ENCODE assay signal across 8 mouse cellular contexts in the genomic region with DNA sequence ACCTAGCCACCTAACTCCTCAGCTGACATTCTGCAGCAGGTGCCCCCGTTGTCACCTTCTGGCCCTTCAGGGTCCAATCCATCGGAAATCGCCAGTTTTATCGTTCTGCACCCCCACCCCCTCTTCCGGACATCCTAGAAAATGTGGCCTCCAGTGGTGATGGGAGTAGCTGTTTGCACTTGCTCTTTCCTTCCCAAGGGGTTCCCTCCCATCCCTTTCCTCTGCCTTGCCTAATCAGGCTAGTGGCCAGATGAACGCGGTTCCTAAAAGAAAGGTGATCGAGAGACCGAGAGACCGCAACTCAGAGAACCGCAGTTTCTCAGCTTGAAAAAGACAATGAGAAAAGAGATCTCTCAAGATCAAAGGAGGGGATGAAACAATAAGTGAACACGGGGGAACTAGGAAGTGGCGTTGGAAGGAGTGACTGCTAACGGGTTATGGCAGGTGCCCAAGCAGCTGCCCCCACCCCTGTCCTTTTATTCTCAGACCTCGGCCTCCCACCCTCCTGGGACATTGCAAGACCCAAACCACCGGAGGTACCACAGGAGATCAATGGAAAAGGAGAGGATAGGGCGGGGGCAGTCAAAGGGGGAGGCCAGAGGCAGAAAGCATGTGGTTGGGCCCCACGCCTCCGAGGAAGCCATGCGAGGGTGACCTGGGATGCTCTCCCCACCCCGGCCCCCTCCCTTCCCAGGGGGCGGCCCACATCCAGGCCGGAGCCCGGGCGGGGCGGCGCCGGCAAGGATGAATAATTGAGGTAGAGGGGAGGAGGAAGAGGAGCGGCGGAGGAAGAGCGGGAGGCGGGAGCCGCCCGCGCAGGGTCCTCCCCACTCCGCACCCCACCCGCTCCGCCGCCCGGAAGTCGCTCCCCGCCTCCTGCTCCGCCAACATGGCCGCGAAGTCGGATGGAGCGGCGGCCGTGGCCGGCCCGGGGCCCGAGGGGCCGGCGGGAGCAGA. TPM values are rescaled to one million over a fixed set of nuclear protein-coding genes. Genes with fewer than 3 reads are reported as not detected.
DNase-seq lines count a peak whose midpoint lies in the region; ATAC-seq and TF ChIP-seq lines count a peak whose summit lies in the region.
"Had no signal": no experiment of that assay in that cellular context is flagged by ENCODE, and none has a peak within 500 bp of the region (broad histone marks: within the 10 kb centered on the region; RNA-seq: fewer than 3 reads in every experiment).

A gene (plus strand): TSS at position 727 of the 957 bp plus-strand sequence.

- no peaks in the 10 kb centered on the region for H3K9me3 ChIP-seq in lung, embryonic 15.5 days
- H3K9me3 ChIP-seq in forebrain, postnatal 0 days (ENCODE audit: low read length) = no peaks in the 10 kb centered on the region
- no peaks in the 10 kb centered on the region for H3K9me3 ChIP-seq in midbrain, embryonic 11.5 days (ENCODE audit: control insufficient read depth, low read length)

- H3K4me1 ChIP-seq in lung, embryonic 15.5 days = peaks cover 8% of the 10 kb centered on the region
- H3K4me1 ChIP-seq in forebrain, postnatal 0 days (ENCODE audit: insufficient read depth) = peaks cover 23% of the 10 kb centered on the region
- peaks cover 8% of the 10 kb centered on the region; the same call in 1 of the 2 replicates for H3K4me1 ChIP-seq in midbrain, embryonic 11.5 days (ENCODE audit: control insufficient read depth, insufficient read depth, low read length)

- peak; percentile 20; the same call in 1 of the 2 replicates for TF ChIP-seq CTCF in forebrain, postnatal 0 days (IDR thresholded peaks at IDR 0.05; ENCODE audit: low read depth)

- peaks cover 54% of the 10 kb centered on the region for H3K27me3 ChIP-seq in lung, embryonic 15.5 days
- no peaks in the 10 kb centered on the region for H3K27me3 ChIP-seq in forebrain, postnatal 0 days (ENCODE audit: insufficient read depth, low read length)
- H3K27me3 ChIP-seq in midbrain, embryonic 11.5 days (ENCODE audit: control insufficient read depth, insufficient read depth, low read length) = peaks cover 23% of the 10 kb centered on the region

- H3K4me2 ChIP-seq in lung, embryonic 15.5 days = peak within 1 kb of the TSS; percentile 78
- peak within 1 kb of the TSS; percentile 85 for H3K4me2 ChIP-seq in forebrain, postnatal 0 days (ENCODE audit: low read depth)
- peak within 1 kb of the TSS; percentile 77 for H3K4me2 ChIP-seq in midbrain, embryonic 11.5 days

- peak within 1 kb of the TSS; percentile 37 for H3K4me3 ChIP-seq in lung, embryonic 15.5 days
- peak within 1 kb of the TSS; percentile 72 for H3K4me3 ChIP-seq in forebrain, postnatal 0 days (ENCODE audit: low read depth, low read length)
- peak within 1 kb of the TSS; percentile 57 for H3K4me3 ChIP-seq in midbrain, embryonic 11.5 days (ENCODE audit: low read depth, low read length)
- H3K4me3 ChIP-seq: myocyte had no signal

- H3K27ac ChIP-seq in lung, embryonic 15.5 days = no peak within 1 kb of the TSS
- peak within 1 kb of the TSS; percentile 82 for H3K27ac ChIP-seq in forebrain, postnatal 0 days (ENCODE audit: low read depth, low read length)
- H3K27ac ChIP-seq in midbrain, embryonic 11.5 days (ENCODE audit: low read depth, low read length) = peak within 1 kb of the TSS; percentile 59

- no peak within 1 kb of the TSS for H3K9ac ChIP-seq in lung, embryonic 15.5 days
- H3K9ac ChIP-seq in forebrain, postnatal 0 days = peak within 1 kb of the TSS; percentile 78
- peak within 1 kb of the TSS; percentile 41 for H3K9ac ChIP-seq in midbrain, embryonic 11.5 days (ENCODE audit: low read length)

- H3K36me3 ChIP-seq in lung, embryonic 15.5 days = no peaks in the 10 kb centered on the region
- H3K36me3 ChIP-seq in forebrain, postnatal 0 days (ENCODE audit: insufficient read depth) = no peaks in the 10 kb centered on the region
- H3K36me3 ChIP-seq in midbrain, embryonic 11.5 days (ENCODE audit: control insufficient read depth, insufficient read depth, low read length) = no peaks in the 10 kb centered on the region

- no peak for DNase-seq in lung, postnatal 4 days
- peak; percentile 79 to 84 for DNase-seq in cerebellum, postnatal 14 days
- peak; percentile 74 for DNase-seq in forebrain, postnatal 0 days
- peak; percentile 91 for DNase-seq in midbrain, embryonic 11.5 days (ENCODE audit: low spot score, missing footprints)
- DNase-seq in spleen, adult 12 weeks (ENCODE audit: low spot score) = no peak

- no peak for ATAC-seq in lung, embryonic 15.5 days (ENCODE audit: borderline replicate concordance, extremely low read depth, low FRiP score, low TSS enrichment)
- peak; percentile 89 for ATAC-seq in forebrain, postnatal 0 days
- peak; percentile 77 for ATAC-seq in midbrain, embryonic 11.5 days (ENCODE audit: low FRiP score)
- ATAC-seq in megakaryocyte-erythroid progenitor cell, adult 5-6 weeks (replicated peaks; ENCODE audit: low FRiP score, low TSS enrichment, poor library complexity, severe bottlenecking) = no peak

- WGBS in lung, embryonic 15.5 days = 2% methylated on average over 47 of the region's 54 CpGs
- under 1% methylated on average over 45 of the region's 54 CpGs for WGBS in forebrain, postnatal 0 days
- 3% methylated on average over 21 of the region's 54 CpGs for WGBS in midbrain, embryonic 11.5 days

RNA-seq across cellular contexts. Expression of the gene that starts here (rescaled TPM):
- polyA plus RNA-seq in lung, embryonic 15.5 days (2015; fragmentation: Nextera tagmentation; extraction: Ambion mirVana) = not detected in 2 replicates
- 17.2 and 21.9 TPM in 2 replicates for total RNA-seq in forebrain, postnatal 0 days (2014; rRNA removed)
- 0.76 and 0.77 TPM in 2 replicates for polyA plus RNA-seq in forebrain, postnatal 0 days (2015; fragmentation: Nextera tagmentation; extraction: Ambion mirVana)
- 0.40 and 0.52 TPM in 2 replicates for polyA plus RNA-seq in midbrain, embryonic 11.5 days (2014; fragmentation: Nextera tagmentation; extraction: Ambion mirVana)
- not detected in 2 replicates for total RNA-seq in megakaryocyte-erythroid progenitor cell, adult 5-6 weeks (2014; fragmentation: Nextera tagmentation)
- not detected in 2 replicates for total RNA-seq in megakaryocyte-erythroid progenitor cell, adult 5-6 weeks (2017)
- polyA plus RNA-seq: myocyte had no signal

Comparison
In these comparisons a context has a peak if more than half of its experiments do, and no peak if none do; other contexts are left out.
1. RNA of the gene that starts here (total RNA-seq): 17.2 to 21.9 TPM in forebrain, postnatal 0 days; not detected in megakaryocyte-erythroid progenitor cell, adult 5-6 weeks; every median in the first group is over 10 times any median in the second.
2. Peak in DNase-seq, ATAC-seq, H3K4me3 ChIP-seq, H3K27ac ChIP-seq, H3K9ac ChIP-seq and H3K4me2 ChIP-seq in midbrain, embryonic 11.5 days; RNA of the gene not detected or under 1 TPM.
3. DNase-seq: peak in cerebellum, postnatal 14 days (2 of 2) and forebrain, postnatal 0 days (single experiment); none in lung, postnatal 4 days (0 of 2) and spleen, adult 12 weeks (single experiment).
4. Peak in every context shown above with its lines, with median percentiles within 50 percentile points of each other: H3K4me2 ChIP-seq and H3K4me3 ChIP-seq.